Mouse (Mus musculus) heart, postnatal 36 days (tissue): ENCODE results near the gene Pcp2. TPM values are rescaled to one million over a fixed set of nuclear protein-coding genes. Genes with fewer than 3 reads are reported as not detected.

ENCODE experiments used
- DNase-seq, 2 experiments: peaks; one replicate each; pipeline ENCODE4 v3.0.0; 2021 to 2022
- intact Hi-C: fragments of 180-260 bp; cut with DNase I; formaldehyde crosslinking; loops from one replicate; pipeline ENCODE4 v1.15.1; 2025
- total RNA-seq, 2 experiments: library from RNA; stranded (reverse); gene quantifications; 2 replicates each; pipeline ENCODE4 v1.2.3; 2021

Pcp2 gene
- total RNA-seq, 2 experiments from 2014 or later = not detected

GRCm38 (mm10) chr8:3574546-3574945 lies 50.8 kb downstream of the Pcp2 start:
- intact Hi-C loops = no loop called here
- no peak for DNase-seq

Other genes with a start within 250 kb of the Pcp2 start
- gene Arhgef18, start 232.5 kb downstream of the Pcp2 start, total RNA-seq = 10 to 100 TPM; 18.7 to 20.4 TPM
- 1 to 10 TPM; 3.2 to 4.1 TPM for gene Pex11g, start 157.9 kb downstream of the Pcp2 start, total RNA-seq
- gene Tex45, start 154.7 kb downstream of the Pcp2 start, total RNA-seq = not detected
- 10 to 100 TPM; 30.3 to 31.3 TPM for gene Zfp358, start 132.4 kb downstream of the Pcp2 start, total RNA-seq
- gene Mcoln1, start 125.1 kb downstream of the Pcp2 start, total RNA-seq = 10 to 100 TPM; 22.9 to 23.2 TPM
- 10 to 100 TPM in 1 of 2 experiments, 1 to 10 TPM in 1; 8.1 to 14.3 TPM for gene Pnpla6, start 110.2 kb downstream of the Pcp2 start, total RNA-seq
- not detected for gene C330021F23Rik, start 57.6 kb downstream of the Pcp2 start, total RNA-seq
- 1 to 10 TPM; 1.1 to 1.4 TPM for gene Camsap3, start 38.3 kb downstream of the Pcp2 start, total RNA-seq
- gene Xab2, start 4.2 kb downstream of the Pcp2 start, total RNA-seq = 10 to 100 TPM; 17.1 to 17.5 TPM
- 10 to 100 TPM; 77.5 to 81.7 TPM for gene Pet100, start 4.0 kb downstream of the Pcp2 start, total RNA-seq
- 1 to 10 TPM; 4.4 to 6.4 TPM for gene Stxbp2, start 5.4 kb upstream of the Pcp2 start, total RNA-seq
- 1 to 10 TPM in 1 of 2 experiments, under 1 TPM in 1; 0.84 to 1.6 TPM for gene Retn, start 30.2 kb upstream of the Pcp2 start, total RNA-seq
- under 1 TPM; 0.39 to 0.46 TPM for gene Mcemp1, start 40.2 kb upstream of the Pcp2 start, total RNA-seq
- gene Fcor, start 46.8 kb upstream of the Pcp2 start, total RNA-seq = 1 to 10 TPM in 1 of 2 experiments, not detected in 1; 2.5 TPM
- gene Trappc5, start 50.8 kb upstream of the Pcp2 start, total RNA-seq = 10 to 100 TPM; 17.2 to 21.0 TPM
- gene Fcer2a, start 68.6 kb upstream of the Pcp2 start, total RNA-seq = under 1 TPM; 0.33 to 0.72 TPM
- gene Clec4g, start 95.1 kb upstream of the Pcp2 start, total RNA-seq = under 1 TPM; 0.64 to 0.84 TPM
- under 1 TPM in 1 of 2 experiments, not detected in 1; 0.53 TPM for gene Cd209a, start 123.4 kb upstream of the Pcp2 start, total RNA-seq
- not detected for gene Cd209e, start 228.8 kb upstream of the Pcp2 start, total RNA-seq